Mouse (Mus musculus) G1E (cell line): ENCODE data around the gene Map1b.

Experiments
- CTCF ChIP-seq: IDR thresholded peaks from 2 replicates; pipeline ENCODE4 v1.5.1; 2012; ENCODE audit warnings: low read depth, low read length, inconsistent platforms, mixed read lengths
- GATA1 ChIP-seq: IDR thresholded peaks from 2 replicates; pipeline ENCODE4 v1.6.1; 2012; ENCODE audit warnings: borderline replicate concordance, low read length, inconsistent platforms, mixed read lengths
- TAL1 ChIP-seq: conservative IDR thresholded peaks from 2 replicates; pipeline ENCODE4 v1.6.1; 2012; ENCODE audit warnings: low read depth, low read length, inconsistent platforms, mixed read lengths

GRCm38 (mm10) chr13:99557331-99557730 lies 41.0 kb upstream of the Map1b start:
- TF ChIP-seq TAL1 = no peak
- no peak for TF ChIP-seq CTCF
- TF ChIP-seq GATA1 = no peak
